Mouse (Mus musculus): Measurements from ENCODE around the gene Npb.

DNA sequence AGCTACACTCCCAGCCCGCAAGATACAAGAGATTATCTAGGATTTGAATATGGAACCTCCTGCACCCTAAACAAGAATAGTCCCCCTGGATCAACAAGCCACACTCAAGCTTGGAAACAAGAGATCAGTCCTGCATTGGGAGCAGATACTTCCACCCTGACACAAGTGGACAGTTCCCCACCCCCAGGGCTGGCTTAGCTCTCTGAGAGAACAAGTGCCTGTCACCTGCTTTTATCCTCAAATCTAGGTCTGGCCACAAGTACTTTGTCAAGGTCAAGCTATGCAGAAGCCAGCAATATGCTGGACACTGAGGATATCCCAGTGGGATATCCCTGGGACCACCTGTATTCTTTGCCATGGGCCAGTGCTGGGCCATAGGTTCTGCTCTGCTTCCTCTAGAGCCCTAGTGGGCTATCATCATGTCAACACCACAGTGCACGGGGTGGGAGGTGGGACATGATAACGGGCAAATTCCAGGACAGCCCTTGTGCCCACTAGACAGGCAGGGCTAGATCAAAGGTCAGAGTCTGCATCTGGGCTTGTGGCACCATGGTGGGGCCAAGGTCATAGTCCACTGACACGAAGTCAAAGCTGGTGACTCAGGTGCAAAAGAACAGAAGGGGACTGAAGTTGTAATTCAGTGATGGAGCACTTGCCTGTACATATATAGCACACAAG lies 8.5 kb downstream of the Npb start:
- TF ChIP-seq CTCF (IDR thresholded peaks at IDR 0.05; ENCODE audit: low read depth), result no peak
- TF ChIP-seq EP300 (optimal IDR thresholded peaks at IDR 0.05), result no peak

All from stomach, postnatal 0 days (tissue).